Mouse (Mus musculus): Measurements from ENCODE around the gene Tmem104. TPM values are rescaled to one million over a fixed set of nuclear protein-coding genes. Genes with fewer than 3 reads are reported as not detected.

Gene Tmem104
- polyA plus RNA-seq, 1 experiment, result 0.21 TPM

- H3K4me1 ChIP-seq (ENCODE audit: control insufficient read depth), result peaks cover 8% of the 10 kb centered on the region
- peaks cover 5% of the 10 kb centered on the region; the same call in 1 of the 2 replicates for H3K36me3 ChIP-seq (ENCODE audit: control insufficient read depth)
- H3K9me3 ChIP-seq (ENCODE audit: control insufficient read depth, low read length), result no peaks in the 10 kb centered on the region
- no peak overlapping the region for H3K4me3 ChIP-seq (replicated peaks)
- TF ChIP-seq GATA1 (IDR thresholded peaks at IDR 0.05; ENCODE audit: low read length) (no peak), TAL1 (IDR thresholded peaks at IDR 0.05; ENCODE audit: low read length) (no peak)
- no peaks in the 10 kb centered on the region for H3K27me3 ChIP-seq (ENCODE audit: control insufficient read depth)
These were observed 13.5 kb upstream of the Tmem104 start for GRCm38 (mm10) chr11:115173549-115174339.

GRCm38 (mm10) chr11:115176399-115177190 lies 10.7 kb upstream of the Tmem104 start:
- Histone ChIP-seq H3K4me3 (replicated peaks) (no peak overlapping the region), H3K9me3 (ENCODE audit: control insufficient read depth, low read length) (no peaks in the 10 kb centered on the region), H3K27me3 (ENCODE audit: control insufficient read depth) (no peaks in the 10 kb centered on the region), H3K4me1 (ENCODE audit: control insufficient read depth) (peaks cover 8% of the 10 kb centered on the region), H3K36me3 (ENCODE audit: control insufficient read depth) (peaks cover 19% of the 10 kb centered on the region; the same call in 1 of the 2 replicates)
- no peak for TF ChIP-seq TAL1 (IDR thresholded peaks at IDR 0.05; ENCODE audit: low read length)
- no peak for TF ChIP-seq GATA1 (IDR thresholded peaks at IDR 0.05; ENCODE audit: low read length)

- Histone ChIP-seq H3K4me3 (replicated peaks) (no peak overlapping the region), H3K9me3 (ENCODE audit: control insufficient read depth, low read length) (no peaks in the 10 kb centered on the region), H3K4me1 (ENCODE audit: control insufficient read depth) (peaks cover 8% of the 10 kb centered on the region), H3K36me3 (ENCODE audit: control insufficient read depth) (peaks cover 25% of the 10 kb centered on the region), H3K27me3 (ENCODE audit: control insufficient read depth) (no peaks in the 10 kb centered on the region)
- TF ChIP-seq GATA1 (IDR thresholded peaks at IDR 0.05; ENCODE audit: low read length) (no peak), TAL1 (IDR thresholded peaks at IDR 0.05; ENCODE audit: low read length) (no peak)
These were observed 9.6 kb upstream of the Tmem104 start for GRCm38 (mm10) chr11:115177559-115178195.

GRCm38 (mm10) chr11:115178766-115179165 lies 8.5 kb upstream of the Tmem104 start:
- Histone ChIP-seq H3K36me3 (ENCODE audit: control insufficient read depth) (peaks cover 30% of the 10 kb centered on the region), H3K27me3 (ENCODE audit: control insufficient read depth) (no peaks in the 10 kb centered on the region), H3K9me3 (ENCODE audit: control insufficient read depth, low read length) (no peaks in the 10 kb centered on the region), H3K4me3 (replicated peaks) (no peak overlapping the region), H3K4me1 (ENCODE audit: control insufficient read depth) (peaks cover 6% of the 10 kb centered on the region)
- TF ChIP-seq GATA1 (IDR thresholded peaks at IDR 0.05; ENCODE audit: low read length), result no peak
- TF ChIP-seq TAL1 (IDR thresholded peaks at IDR 0.05; ENCODE audit: low read length), result no peak

- peaks cover 6% of the 10 kb centered on the region for H3K4me1 ChIP-seq (ENCODE audit: control insufficient read depth)
- no peaks in the 10 kb centered on the region for H3K9me3 ChIP-seq (ENCODE audit: control insufficient read depth, low read length)
- TF ChIP-seq GATA1 (IDR thresholded peaks at IDR 0.05; ENCODE audit: low read length) (no peak), TAL1 (IDR thresholded peaks at IDR 0.05; ENCODE audit: low read length) (no peak)
- H3K36me3 ChIP-seq (ENCODE audit: control insufficient read depth), result peaks cover 31% of the 10 kb centered on the region
- no peaks in the 10 kb centered on the region for H3K27me3 ChIP-seq (ENCODE audit: control insufficient read depth)
- no peak overlapping the region for H3K4me3 ChIP-seq (replicated peaks)
These were observed 8.1 kb upstream of the Tmem104 start for GRCm38 (mm10) chr11:115179191-115179590.

GRCm38 (mm10) chr11:115179881-115180280 lies 7.4 kb upstream of the Tmem104 start:
- Histone ChIP-seq H3K36me3 (ENCODE audit: control insufficient read depth) (peaks cover 35% of the 10 kb centered on the region), H3K27me3 (ENCODE audit: control insufficient read depth) (no peaks in the 10 kb centered on the region), H3K4me3 (replicated peaks) (no peak overlapping the region), H3K9me3 (ENCODE audit: control insufficient read depth, low read length) (no peaks in the 10 kb centered on the region), H3K4me1 (ENCODE audit: control insufficient read depth) (peaks cover 9% of the 10 kb centered on the region)
- TF ChIP-seq TAL1 (IDR thresholded peaks at IDR 0.05; ENCODE audit: low read length), result no peak
- TF ChIP-seq GATA1 (IDR thresholded peaks at IDR 0.05; ENCODE audit: low read length), result no peak

GRCm38 (mm10) chr11:115181913-115182638 lies 5.2 kb upstream of the Tmem104 start:
- Histone ChIP-seq H3K27me3 (ENCODE audit: control insufficient read depth) (no peaks in the 10 kb centered on the region), H3K4me3 (replicated peaks) (no peak overlapping the region), H3K9me3 (ENCODE audit: control insufficient read depth, low read length) (no peaks in the 10 kb centered on the region), H3K4me1 (ENCODE audit: control insufficient read depth) (peaks cover 21% of the 10 kb centered on the region), H3K36me3 (ENCODE audit: control insufficient read depth) (peaks cover 30% of the 10 kb centered on the region)
- TF ChIP-seq GATA1 (IDR thresholded peaks at IDR 0.05; ENCODE audit: low read length) (no peak), TAL1 (IDR thresholded peaks at IDR 0.05; ENCODE audit: low read length) (no peak)

GRCm38 (mm10) chr11:115184973-115185372 lies 2.3 kb upstream of the Tmem104 start:
- Histone ChIP-seq H3K4me1 (ENCODE audit: control insufficient read depth) (peaks cover 37% of the 10 kb centered on the region), H3K27me3 (ENCODE audit: control insufficient read depth) (no peaks in the 10 kb centered on the region), H3K9me3 (ENCODE audit: control insufficient read depth, low read length) (no peaks in the 10 kb centered on the region), H3K36me3 (ENCODE audit: control insufficient read depth) (peaks cover 27% of the 10 kb centered on the region), H3K4me3 (replicated peaks) (no peak overlapping the region)
- TF ChIP-seq TAL1 (IDR thresholded peaks at IDR 0.05; ENCODE audit: low read length) (no peak), GATA1 (IDR thresholded peaks at IDR 0.05; ENCODE audit: low read length) (no peak)

Measured in erythroblast, embryonic 14.5 days (primary cell).